8 mouse cellular contexts compared by ENCODE assay signal in the genomic region with DNA sequence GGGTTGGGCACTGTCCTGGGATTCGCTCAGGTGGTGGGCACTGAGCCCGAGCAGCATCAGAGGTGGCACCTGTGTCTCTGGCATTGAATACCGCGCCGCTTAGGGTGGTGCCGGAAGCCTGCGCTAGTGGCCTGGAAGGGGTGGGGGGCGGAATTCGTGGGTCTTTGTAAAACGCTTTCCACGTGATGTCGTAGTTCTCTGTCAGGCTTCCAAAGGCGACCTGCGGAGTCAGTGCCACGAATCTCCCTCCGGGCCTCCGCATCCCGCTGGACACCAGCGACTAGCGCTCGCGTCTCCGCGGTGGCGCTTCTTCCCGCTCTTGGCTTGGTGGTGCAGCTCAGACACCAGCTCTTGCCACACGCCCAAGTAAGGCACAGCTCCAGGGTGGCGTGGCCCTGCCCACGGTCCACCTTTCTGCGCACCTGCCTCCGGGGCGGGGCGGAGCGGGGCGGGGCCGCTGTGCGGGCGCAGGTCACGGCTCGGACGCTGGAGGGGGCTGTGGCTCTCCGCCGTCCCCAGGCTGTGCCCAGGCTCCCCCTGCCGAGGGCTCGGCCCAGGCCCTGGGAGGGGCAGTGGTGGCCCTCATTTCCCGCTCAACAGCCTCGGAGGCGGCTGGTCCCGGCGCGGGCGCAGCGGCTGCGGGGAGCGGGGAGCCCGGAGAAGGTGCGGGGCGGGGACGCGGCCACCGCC. TPM values are rescaled to one million over a fixed set of nuclear protein-coding genes. Genes with fewer than 3 reads are reported as not detected.
DNase-seq lines count a peak whose midpoint lies in the region; ATAC-seq and TF ChIP-seq lines count a peak whose summit lies in the region.

Gene Farp1, plus strand, starts transcription at position 228 of the 690 bp plus-strand sequence.

- TF ChIP-seq CTCF in G1E (IDR thresholded peaks at IDR 0.05; ENCODE audit: low read depth, low read length), result no peak
- TF ChIP-seq CTCF in lung, postnatal 0 days (IDR thresholded peaks at IDR 0.05), result peak; percentile 92

- peak within 1 kb of the TSS; percentile 90 for H3K9ac ChIP-seq in lung, postnatal 0 days (replicated peaks; ENCODE audit: low read depth)

- H3K27me3 ChIP-seq in G1E (ENCODE audit: insufficient read depth, low read length), result no peaks in the 10 kb centered on the region
- H3K27me3 ChIP-seq in hindbrain, embryonic 10.5 days (ENCODE audit: insufficient read depth, poor library complexity, severe bottlenecking), result peaks cover 19% of the 10 kb centered on the region
- no peaks in the 10 kb centered on the region for H3K27me3 ChIP-seq in lung, postnatal 0 days (replicated peaks; ENCODE audit: insufficient read depth, low read length)

- peak within 1 kb of the TSS; percentile 98 for H3K27ac ChIP-seq in hindbrain, embryonic 10.5 days
- peak within 1 kb of the TSS; percentile 86 for H3K27ac ChIP-seq in lung, postnatal 0 days (ENCODE audit: low read length)

- ATAC-seq in G1E (ENCODE audit: extremely low read depth, insufficient number of reproducible peaks, low FRiP score, poor library complexity, severe bottlenecking), result no peak
- ATAC-seq in lung, postnatal 0 days, result peak; percentile 97

- no peaks in the 10 kb centered on the region for H3K36me3 ChIP-seq in G1E (replicated peaks)
- no peaks in the 10 kb centered on the region for H3K36me3 ChIP-seq in hindbrain, embryonic 10.5 days
- H3K36me3 ChIP-seq in lung, postnatal 0 days (ENCODE audit: insufficient read depth, low read length), result no peaks in the 10 kb centered on the region

- no peaks in the 10 kb centered on the region for H3K4me1 ChIP-seq in G1E (ENCODE audit: insufficient read depth, low read depth, low read length)
- H3K4me1 ChIP-seq in hindbrain, embryonic 10.5 days (replicated peaks), result peaks cover 45% of the 10 kb centered on the region
- no peaks in the 10 kb centered on the region; the same call in 1 of the 2 replicates for H3K4me1 ChIP-seq in lung, postnatal 0 days (ENCODE audit: insufficient read depth, low read depth, low read length)

- H3K4me2 ChIP-seq in lung, postnatal 0 days (replicated peaks; ENCODE audit: low read depth, low read length), result peak within 1 kb of the TSS; percentile 55

- 1% methylated on average over 59 of the region's 61 CpGs for WGBS in hindbrain, embryonic 10.5 days
- 2% methylated on average over 43 of the region's 61 CpGs for WGBS in lung, postnatal 0 days

- DNase-seq in G1E (ENCODE audit: low spot score), result no peak
- peak; percentile 90 for DNase-seq in cerebellum, adult 8-10 months
- DNase-seq in frontal cortex, postnatal 10 days (ENCODE audit: low spot score in 2 of 2), result peak; percentile 66 to 79
- DNase-seq in hindbrain, embryonic 10.5 days (ENCODE audit: low spot score), result peak; percentile 89
- peak; percentile 80 to 88 for DNase-seq in layer of hippocampus, postnatal 10 days (ENCODE audit: low spot score in 2 of 2)
- peak; percentile 93 for DNase-seq in lung, postnatal 0 days (ENCODE audit: low spot score)
- DNase-seq in ovary, postnatal 36 days (ENCODE audit: low spot score), result peak; percentile 87
- DNase-seq in thymus, postnatal 36 days, result peak; percentile 57 to 58

- TF ChIP-seq EP300 in lung, postnatal 0 days (IDR thresholded peaks at IDR 0.05), result 0 out of 2 replicates have a peak, but pooled peaks have one; percentile 37

- peaks cover 72% of the 10 kb centered on the region for H3K9me3 ChIP-seq in G1E (replicated peaks)
- no peaks in the 10 kb centered on the region for H3K9me3 ChIP-seq in hindbrain, embryonic 10.5 days
- no peaks in the 10 kb centered on the region for H3K9me3 ChIP-seq in lung, postnatal 0 days (ENCODE audit: low read length)

- peak within 1 kb of the TSS; percentile 13; the same call in 1 of the 2 replicates for H3K4me3 ChIP-seq in G1E (ENCODE audit: low read depth, low read length)
- peak within 1 kb of the TSS; percentile 87 for H3K4me3 ChIP-seq in hindbrain, embryonic 10.5 days
- peak within 1 kb of the TSS; percentile 86 for H3K4me3 ChIP-seq in lung, postnatal 0 days (ENCODE audit: low read depth, low read length)

RNA-seq across cellular contexts. Expression of gene Farp1, which starts in this region (rescaled TPM):
- total RNA-seq in G1E (2014; fragmentation: Nextera tagmentation) (not detected in 2 replicates), G1E (2017) (0.27 and 0.41 TPM in 2 replicates)
- 0.01 and 0.03 TPM in 2 replicates for polyA plus RNA-seq in G1E (2012)
- polyA plus RNA-seq in hindbrain, embryonic 10.5 days (2016; fragmentation: Nextera tagmentation; extraction: Ambion mirVana), result 25.2 and 25.8 TPM in 2 replicates
- 100 to 1,000 TPM; 117 to 119 TPM for total RNA-seq in layer of hippocampus, postnatal 10 days (2021)
- polyA plus RNA-seq in lung, postnatal 0 days (2015; fragmentation: Nextera tagmentation; extraction: Ambion mirVana), result 17.9 TPM in 2 replicates

Comparison
In these comparisons a context has a peak if more than half of its experiments do, and no peak if none do; other contexts are left out.
1. RNA of gene Farp1 (total RNA-seq): 117 to 119 TPM in layer of hippocampus, postnatal 10 days; 0.27 to 0.41 TPM in G1E; every median in the first group is over 10 times any median in the second.
2. RNA of gene Farp1 (polyA plus RNA-seq): 25.2 to 25.8 TPM in hindbrain, embryonic 10.5 days and 17.9 TPM in lung, postnatal 0 days; 0.01 to 0.03 TPM in G1E; every median in the first group is over 10 times any median in the second.
3. H3K4me3 ChIP-seq: peak in every context shown above with its lines; median percentile 87 in hindbrain, embryonic 10.5 days; 86 in lung, postnatal 0 days; 13 in G1E.